Mouse (Mus musculus) olfactory bulb, adult 2 months (tissue): ENCODE results near the gene Ndufaf8.

ENCODE experiments used
- CTCF ChIP-seq: fragments of 200-500 bp; IDR thresholded peaks from 2 replicates; pipeline ENCODE4 v1.5.1; 2012; ENCODE audit warnings: low read depth, mild to moderate bottlenecking, low read length, moderate library complexity; ENCODE audit not compliant: insufficient read depth
- POLR2A ChIP-seq: fragments of 200-500 bp; IDR thresholded peaks from 2 replicates; pipeline ENCODE4 v1.6.1; 2012; ENCODE audit warnings: mild to moderate bottlenecking, low read depth, low read length, moderate library complexity; ENCODE audit not compliant: insufficient read depth

DNA sequence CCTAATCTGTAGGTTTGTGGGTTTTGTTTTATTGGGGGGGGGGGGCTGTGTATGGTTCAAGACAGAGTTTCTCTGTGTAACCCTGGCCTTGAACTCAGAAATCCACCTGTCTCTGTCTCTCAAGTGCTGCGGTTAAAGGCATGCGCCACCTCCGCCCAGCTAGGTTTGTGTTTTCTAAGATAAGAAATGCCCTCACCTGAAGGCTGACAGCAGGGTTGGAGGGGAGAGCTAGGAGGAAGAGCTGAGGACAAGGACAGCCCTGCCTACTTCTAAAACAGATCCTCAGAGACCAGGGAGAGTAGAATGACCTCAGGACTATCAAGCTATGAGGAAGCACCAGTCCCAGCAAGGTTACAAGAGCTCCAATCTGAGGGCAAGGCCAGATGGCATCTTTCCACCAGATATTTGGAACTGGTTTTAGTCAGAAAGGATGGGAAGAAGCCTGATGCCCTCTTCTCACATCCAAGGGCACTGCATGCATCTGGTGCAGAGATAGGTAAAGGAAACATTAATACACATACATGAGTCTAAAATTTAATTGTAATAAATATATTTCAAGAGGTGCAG lies 4.8 kb downstream of the Ndufaf8 start:
- no peak for TF ChIP-seq CTCF
- no peak for TF ChIP-seq POLR2A
